Mouse (Mus musculus): ENCODE data around the gene Acer2.

DNA sequence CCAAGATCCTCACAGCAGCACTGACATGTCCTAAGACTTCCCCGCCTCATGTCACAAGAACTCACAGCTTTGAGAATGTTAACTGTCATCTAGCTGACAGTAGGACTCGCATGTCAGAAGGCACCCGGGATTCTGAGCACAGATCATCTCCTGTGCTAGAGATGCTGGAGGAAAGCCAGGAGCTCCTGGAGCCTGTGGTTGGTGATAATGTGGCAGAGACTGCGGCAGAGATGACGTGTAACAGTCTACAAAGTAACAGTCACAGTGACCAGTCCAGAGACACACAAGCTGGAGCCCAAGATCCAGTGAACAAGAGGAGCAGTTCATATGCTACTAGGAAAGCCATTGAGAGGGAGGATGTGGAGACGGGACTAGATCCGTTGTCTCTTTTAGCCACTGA lies 49.1 kb upstream of the Acer2 start:
- TF ChIP-seq POLR2A (IDR thresholded peaks at IDR 0.05; ENCODE audit: borderline replicate concordance, control insufficient read depth, low read depth, low read length) (no peak), CTCF (IDR thresholded peaks at IDR 0.05; ENCODE audit: control insufficient read depth, insufficient read depth, low read length) (no peak)

All from bone marrow, adult 2 months (tissue).